Mouse (Mus musculus): ENCODE data around the gene Cdk5r2.

Cdk5r2 gene

GRCm38 (mm10) chr1:74855156-74855555 is 422 bp downstream of the Cdk5r2 start:
- DNase-seq: no peak

GRCm38 (mm10) chr1:74855651-74856438 is 1.1 kb downstream of the Cdk5r2 start:
- no peak for DNase-seq

GRCm38 (mm10) chr1:74856439-74856720 is 1.6 kb downstream of the Cdk5r2 start:
- no peak for DNase-seq

GRCm38 (mm10) chr1:74856791-74857190 is 2.1 kb downstream of the Cdk5r2 start:
- DNase-seq: no peak

- DNase-seq: no peak
Measured at GRCm38 (mm10) chr1:74857201-74857600, 2.5 kb downstream of the Cdk5r2 start.

- DNase-seq: no peak
Measured at GRCm38 (mm10) chr1:74857677-74858076, 2.9 kb downstream of the Cdk5r2 start.

- DNase-seq: peak; percentile 30
Measured at GRCm38 (mm10) chr1:74858171-74858719, 3.5 kb downstream of the Cdk5r2 start.

GRCm38 (mm10) chr1:74858805-74859204 is 4.1 kb downstream of the Cdk5r2 start:
- no peak for DNase-seq

- no peak for DNase-seq
Measured at GRCm38 (mm10) chr1:74859223-74859984, 4.7 kb downstream of the Cdk5r2 start.

- no peak for DNase-seq
Measured at GRCm38 (mm10) chr1:74861783-74862182, 7.0 kb downstream of the Cdk5r2 start.

- DNase-seq: no peak
Measured at GRCm38 (mm10) chr1:74872218-74872617, 17.5 kb downstream of the Cdk5r2 start.

GRCm38 (mm10) chr1:74877199-74877598 is 22.5 kb downstream of the Cdk5r2 start:
- DNase-seq: no peak

- peak; percentile 73 for DNase-seq
Measured at GRCm38 (mm10) chr1:74880785-74881360, 26.1 kb downstream of the Cdk5r2 start.

- no peak for DNase-seq
Measured at GRCm38 (mm10) chr1:74882055-74882734, 27.5 kb downstream of the Cdk5r2 start.

- DNase-seq: no peak
Measured at GRCm38 (mm10) chr1:74882828-74883227, 28.1 kb downstream of the Cdk5r2 start.

- DNase-seq: no peak
Measured at GRCm38 (mm10) chr1:74883441-74883840, 28.7 kb downstream of the Cdk5r2 start.

GRCm38 (mm10) chr1:74884196-74885141 is 29.7 kb downstream of the Cdk5r2 start:
- no peak for DNase-seq

GRCm38 (mm10) chr1:74885369-74886042 is 30.8 kb downstream of the Cdk5r2 start, which contains the start of gene Fev:
Gene Fev, minus strand, starts transcription at chr1:74885419.
- no peak for DNase-seq

- DNase-seq: peak; percentile 27
Measured at GRCm38 (mm10) chr1:74891513-74891912, 36.8 kb downstream of the Cdk5r2 start.

GRCm38 (mm10) chr1:74892351-74893133 is 37.8 kb downstream of the Cdk5r2 start:
- no peak for DNase-seq

Data from lung, postnatal 36 days (tissue).